Mouse (Mus musculus): ENCODE measurements around the gene Megf9.

Gene Megf9

DNA sequence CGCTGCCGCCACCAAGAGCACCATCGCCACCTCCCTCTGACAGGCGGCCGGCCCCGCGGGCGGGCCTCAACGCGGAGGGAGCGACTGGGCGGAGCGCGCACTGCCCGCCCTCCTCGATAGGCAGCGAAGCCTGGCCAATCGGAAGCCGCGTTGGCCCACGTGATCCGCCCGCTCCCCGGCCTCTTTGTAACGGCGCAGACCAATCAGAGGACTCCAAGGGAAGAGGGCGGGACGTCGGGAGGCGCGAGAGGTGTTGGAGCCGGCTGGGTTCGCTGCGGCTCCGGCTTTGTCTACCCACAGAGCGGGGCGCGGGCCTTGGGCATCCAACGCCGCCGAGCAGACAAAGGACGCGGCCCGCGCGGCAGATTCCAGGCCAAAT lies at the start of gene Megf9:
Gene Megf9 (minus strand): TSS at position 105 of the 379 bp plus-strand sequence.
- DNase-seq: peak; percentile 95

DNA sequence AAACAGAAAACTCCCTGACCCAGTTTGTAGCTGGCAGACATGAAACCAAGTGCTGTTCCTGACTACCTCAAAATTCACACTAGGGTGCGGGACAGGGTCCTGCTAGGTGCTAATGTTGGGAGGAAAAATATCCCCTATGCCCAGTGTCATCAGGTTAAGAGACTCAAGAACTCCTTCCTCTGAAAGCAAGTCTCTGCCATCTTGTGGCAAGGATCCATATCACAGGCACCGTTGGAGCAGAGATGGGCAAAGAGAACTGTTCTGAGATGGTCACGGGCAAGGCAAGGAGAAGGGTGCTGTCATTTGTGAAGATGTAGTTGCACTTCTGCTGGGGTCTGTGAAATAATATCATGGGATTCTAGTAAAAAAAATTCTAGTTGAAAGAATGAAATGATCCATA lies 44.9 kb upstream of the Megf9 start:
- DNase-seq: peak; percentile 27

DNA sequence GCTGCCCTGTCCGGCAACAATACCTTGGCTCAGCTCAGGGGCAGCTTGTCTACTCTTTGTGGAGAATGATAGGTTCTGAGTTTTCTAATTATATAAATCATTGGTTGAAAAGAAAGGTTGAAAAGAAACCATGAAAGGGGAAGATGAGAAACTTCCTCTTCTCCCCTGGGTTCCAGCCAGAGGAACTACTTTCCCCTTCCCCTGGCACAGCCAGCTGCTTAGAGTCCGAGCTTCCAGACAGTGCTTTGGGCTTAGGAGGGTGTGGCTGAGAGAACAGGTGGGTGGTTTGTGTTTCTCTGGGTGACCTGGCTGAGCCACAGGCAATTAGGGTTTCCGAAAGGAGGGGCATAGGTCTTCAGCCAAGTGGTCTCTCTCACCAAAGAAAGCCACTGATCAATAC lies 43.5 kb upstream of the Megf9 start:
- DNase-seq: no peak

DNA sequence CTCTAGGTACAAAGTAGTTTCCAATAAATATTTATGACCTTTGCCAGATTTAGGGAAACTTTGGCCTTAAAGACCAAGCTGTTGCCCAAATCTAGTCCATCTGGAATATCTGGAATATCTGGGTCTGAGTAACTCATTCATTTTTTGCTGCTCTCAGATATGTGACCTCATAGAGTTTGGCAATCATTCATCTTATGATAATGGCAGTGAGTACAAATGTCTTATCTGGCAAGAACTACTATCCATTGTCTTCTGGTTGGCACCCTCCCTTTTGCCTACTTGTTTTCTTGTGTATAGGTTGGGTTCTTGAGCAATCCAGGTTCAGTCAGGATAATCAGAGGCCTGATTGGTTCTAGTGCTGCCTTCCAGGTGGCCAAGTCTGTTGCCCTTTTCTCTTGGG lies 41.3 kb upstream of the Megf9 start:
- DNase-seq: no peak

DNA sequence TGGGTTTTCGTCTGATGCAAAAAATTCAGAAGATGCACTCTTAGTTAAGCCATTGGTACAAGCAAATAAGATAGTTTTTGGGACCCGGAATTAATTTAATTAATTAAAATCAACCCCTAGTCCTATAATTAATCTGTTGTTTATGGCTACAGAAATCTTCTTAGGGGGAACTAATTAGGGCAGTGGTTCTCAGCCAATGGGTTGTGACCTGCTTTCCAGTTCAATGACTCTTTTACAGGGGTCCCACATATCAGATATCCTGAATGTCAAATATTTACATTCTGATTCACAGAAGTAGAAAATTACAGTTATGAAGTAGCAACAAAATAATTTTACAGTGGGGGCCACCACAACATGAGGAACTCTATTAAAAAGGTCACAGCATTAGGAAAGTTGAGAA lies 39.1 kb upstream of the Megf9 start:
- DNase-seq: no peak

DNA sequence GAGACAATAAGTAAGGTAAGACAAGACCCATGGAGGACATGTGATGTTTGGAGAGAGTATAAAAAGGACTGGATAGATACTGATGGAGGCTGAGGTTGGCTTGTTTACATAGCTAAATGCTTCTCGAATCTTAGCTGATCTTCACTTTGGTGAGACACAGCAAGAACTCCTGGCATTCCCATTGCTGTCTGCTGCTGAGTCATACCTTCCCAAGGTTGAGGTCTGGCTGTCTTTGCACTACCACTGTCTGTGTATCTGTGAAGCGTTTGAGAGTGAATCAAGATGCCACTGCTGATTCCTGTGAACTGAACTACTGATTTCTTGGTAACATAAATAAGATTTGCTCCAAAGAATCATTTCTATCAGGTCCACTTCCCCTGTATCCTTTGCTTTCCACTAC lies 19.1 kb upstream of the Megf9 start:
- no peak for DNase-seq

DNA sequence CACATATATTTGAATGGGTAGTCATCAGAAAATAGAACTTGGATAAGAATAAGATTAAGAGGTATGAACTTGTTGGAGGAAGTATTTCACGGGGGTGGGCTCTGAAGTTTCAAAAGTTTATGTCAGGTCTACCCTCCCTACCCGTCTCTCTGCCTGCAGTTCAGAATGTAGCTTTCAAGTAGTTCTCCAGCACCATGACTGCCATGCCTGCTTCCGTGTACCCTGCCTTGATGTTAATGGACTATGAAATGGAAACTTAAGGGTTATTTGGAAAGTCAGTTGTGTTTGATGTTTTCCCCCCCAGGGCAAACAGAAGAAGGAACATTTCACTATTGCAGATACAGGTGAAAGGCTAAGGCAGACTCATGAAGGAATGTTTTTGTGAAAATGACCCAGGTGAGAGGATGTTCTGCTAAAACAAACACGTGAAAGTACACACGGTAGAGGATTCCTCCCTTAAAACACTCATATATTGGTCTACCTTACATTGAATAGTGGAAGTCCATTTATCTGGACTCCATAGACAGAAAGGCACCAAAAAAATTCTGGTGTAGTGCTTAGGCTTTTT lies 18.5 kb upstream of the Megf9 start:
- DNase-seq: no peak

DNA sequence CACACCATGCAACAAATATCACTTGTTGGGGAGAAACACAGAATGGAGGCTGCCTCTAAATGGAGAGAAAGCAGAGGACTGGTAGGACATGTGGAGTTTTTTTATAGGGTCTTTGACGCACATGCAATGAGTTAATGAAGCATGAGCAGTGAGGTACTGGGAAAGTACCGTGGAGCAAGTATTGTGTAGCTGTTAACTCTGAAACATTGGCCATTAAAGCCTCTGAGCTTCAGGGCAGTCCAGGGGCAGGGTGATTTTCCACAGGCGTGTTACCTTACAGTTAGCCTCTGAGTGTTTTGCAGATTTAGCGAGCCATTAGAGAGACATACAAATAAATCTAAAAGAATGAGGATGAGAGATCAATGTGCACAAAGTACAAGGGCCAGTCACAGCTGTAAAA lies 17.3 kb upstream of the Megf9 start:
- no peak for DNase-seq

DNA sequence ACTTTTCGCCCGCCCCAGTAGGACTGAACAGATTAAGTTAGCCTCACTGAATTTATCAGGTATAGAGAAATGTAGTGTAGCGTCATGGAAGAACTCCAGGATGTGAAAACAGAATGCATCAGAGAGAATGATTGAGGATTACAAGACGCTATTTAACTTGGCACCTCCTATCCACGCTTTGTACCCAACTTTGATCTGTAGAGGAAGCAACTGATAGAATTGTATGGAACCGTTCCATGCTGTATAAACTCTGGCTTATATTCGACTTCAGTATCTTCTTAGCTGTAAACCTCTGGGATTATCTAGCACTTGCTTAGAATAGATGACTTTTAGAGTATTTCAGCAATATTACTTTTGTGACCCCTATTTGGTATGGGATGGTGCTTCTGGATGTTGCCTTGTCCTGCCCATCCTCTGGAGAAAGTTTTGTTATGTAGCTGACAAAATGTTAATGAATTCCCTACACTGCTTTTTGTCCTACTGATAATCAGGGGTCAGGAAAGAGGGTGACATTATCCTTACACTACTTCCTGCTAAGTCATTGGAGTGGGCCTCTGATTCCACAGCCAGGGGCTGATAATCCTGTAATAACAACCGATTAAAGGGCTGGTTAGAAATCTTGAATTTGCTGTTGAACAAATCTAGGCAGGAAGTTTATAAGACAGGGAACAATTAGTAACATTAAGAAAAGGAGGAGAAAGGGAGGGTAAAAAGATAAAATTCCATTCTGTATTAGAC lies 12.8 kb upstream of the Megf9 start:
- no peak for DNase-seq

DNA sequence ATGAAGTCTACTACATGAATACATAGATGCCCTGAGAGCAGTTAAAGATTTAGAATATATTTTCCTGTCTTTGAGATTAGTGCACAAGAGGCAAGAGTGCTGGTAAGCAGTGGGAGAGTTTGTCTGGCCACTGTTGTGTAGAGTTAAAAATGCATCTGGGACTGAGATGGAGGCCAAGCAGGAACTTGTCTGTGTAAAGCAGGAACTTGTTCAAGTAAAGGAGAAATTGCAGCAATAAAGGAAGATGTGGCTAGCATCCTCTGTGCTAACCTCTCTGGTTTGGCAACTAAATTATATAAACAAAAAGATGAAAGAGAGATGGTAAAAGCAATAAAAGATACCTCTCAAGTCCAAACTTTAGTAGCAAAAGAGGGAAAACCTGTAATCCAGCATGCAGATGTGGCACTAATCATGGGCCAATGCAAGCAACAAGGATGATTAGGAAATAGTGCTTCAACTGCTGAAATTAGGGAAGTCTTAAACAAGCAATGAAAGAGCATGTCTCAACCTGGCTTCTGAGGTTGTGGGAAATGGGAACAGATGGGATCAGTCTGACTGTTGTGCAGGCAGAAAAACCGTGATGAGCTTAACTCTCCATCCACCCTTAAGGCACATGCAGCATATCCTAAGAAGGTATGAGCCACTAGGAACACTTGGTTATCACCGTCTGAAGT lies 11.2 kb upstream of the Megf9 start:
- no peak for DNase-seq

DNA sequence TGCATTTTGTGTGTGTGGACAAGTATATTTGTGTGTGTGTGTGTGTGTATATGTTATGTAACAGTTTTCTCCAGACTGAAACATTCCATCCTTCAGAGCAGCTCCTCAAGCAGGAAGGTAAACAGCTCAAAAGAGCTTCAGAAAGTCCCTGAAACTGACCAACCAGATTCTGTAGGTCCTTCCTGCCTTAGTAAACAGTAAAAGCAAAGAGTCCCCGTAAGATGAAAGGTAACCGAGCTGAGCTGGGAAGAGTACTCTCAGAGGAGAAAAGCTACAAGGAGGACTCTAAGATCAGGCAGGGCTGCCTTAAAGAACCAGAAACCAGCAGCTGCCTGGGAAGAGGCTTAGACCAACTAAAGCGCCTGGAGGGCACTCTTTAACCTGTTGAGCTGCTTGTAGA lies 9.6 kb upstream of the Megf9 start:
- no peak for DNase-seq

DNA sequence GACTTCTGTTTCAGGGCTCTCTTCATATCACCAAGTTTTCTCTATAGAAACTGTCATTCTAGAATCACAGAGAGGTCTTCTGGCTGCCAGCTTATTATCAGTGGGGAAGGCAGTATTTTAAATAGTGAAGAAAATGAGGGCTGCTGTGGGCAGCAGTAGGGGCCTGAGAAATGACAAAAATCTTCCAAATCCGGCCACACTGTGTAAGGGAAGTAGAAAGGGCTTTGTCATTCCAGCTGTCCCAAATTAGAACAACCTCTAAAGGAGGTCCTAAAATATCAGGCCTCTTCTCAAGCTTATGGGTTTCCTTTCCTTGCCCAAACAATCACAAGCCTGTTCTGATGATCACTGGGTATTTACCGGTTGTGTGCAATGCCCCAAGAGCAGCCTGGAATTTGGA lies 7.6 kb upstream of the Megf9 start:
- DNase-seq: no peak

DNA sequence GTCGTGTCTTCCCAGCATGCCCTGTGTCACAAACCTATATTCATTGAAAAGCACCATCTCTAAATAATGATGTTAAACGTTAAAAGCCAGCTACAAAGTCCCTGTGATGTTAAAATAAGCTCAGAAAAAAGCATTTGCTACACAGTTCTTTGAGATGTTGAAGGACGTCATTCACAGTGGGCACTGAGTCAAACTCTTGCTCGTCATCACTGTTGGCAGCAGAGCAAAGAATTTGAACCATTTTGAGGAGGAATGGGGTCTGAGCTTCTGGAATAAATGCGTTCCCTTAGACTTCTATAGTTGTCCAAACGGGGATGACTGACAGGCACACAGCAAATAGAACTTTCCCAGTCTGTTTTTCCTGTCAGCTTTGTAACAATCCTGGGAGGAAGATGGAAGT lies 5.9 kb upstream of the Megf9 start:
- DNase-seq: no peak

DNA sequence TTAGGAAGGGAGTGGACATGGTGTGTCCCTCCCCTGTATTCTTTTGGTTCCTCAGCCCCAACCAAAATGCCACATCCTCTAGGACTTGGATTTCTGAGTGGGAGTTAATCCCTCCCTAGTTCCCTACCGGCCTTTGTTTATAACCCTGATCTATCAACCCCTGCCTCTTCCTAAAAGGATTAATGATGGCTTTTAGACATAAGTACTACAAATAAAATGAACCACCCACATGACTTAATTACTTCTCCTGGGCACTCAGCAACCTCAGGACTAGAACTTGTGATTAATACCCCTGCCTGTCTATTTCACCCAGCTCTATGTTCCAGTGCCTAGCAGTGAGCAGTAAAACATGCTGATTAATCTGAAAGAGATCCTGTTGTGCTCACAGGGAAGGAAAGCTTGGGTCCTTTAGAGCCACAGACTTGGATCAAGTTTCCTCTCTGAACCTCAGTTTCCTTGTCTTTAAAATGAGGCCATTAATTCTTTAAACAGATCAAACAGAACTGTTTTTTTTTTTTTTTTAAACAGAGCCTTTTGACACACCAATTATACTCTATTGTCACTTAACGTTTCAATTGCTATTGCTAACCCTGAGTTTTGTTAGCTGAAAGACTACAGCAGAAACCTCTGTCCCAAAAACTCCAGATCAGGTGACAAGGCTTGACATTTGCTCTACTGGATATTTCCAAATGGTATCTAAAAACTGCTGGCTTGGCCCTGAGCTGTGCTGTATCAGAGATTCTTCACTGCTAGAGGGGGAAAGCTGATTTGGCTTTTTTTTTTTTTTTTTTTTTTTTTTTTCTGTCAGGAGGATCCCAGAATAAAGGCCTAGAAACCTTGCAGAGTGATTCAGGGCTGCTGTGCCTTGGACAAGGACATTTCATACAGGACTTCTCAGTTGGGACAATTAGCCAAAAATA lies 2.1 kb upstream of the Megf9 start:
- DNase-seq: no peak

DNA sequence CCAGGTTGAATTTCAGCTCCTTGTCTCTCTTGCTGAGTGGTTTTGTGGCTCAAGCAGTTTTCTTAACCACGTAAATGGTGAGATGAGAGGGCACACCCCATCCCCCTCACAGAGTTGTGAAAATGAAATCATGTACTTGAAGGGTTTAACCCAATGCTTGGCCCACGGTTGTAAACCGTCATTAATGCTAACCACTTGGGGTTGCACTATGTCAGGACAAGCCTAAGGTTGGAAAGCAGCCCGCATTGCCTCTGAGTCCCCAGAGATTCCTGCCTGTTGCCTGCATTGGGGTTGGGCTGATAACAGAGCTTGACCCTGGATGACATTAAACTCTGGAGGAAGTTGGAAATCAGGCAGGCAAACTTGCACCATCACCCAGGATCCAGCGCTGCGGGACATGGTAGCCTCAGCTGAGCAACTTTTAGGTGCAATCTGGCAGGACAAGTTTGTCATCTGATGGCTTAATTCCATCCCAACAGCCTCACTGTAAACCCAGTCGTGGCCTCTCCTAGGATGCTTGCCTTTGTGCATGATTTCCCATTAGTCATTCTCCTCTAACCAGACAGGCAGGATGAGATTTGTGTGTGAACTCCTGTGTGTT lies 1.0 kb upstream of the Megf9 start:
- peak; percentile 19 for DNase-seq

DNA sequence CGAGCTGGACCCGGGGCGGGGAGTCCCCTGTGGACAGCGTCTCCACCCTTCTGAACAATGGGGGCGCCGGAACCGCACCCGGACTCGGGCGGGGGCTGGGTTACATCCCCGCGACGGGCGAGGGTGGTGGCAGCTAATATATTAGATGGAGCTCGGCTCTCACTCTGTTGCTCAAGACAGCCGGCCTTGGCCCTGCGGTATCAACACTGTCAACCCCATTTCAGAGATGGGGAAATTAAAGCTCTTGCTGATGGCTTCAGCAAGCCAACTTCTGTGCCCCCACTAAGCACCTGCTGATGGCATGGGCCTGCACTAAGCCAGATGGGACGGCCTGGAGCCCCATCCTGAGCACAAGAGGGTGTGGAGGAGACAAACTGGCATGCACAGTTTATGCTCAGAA lies 494 bp upstream of the Megf9 start:
- DNase-seq: no peak

DNA sequence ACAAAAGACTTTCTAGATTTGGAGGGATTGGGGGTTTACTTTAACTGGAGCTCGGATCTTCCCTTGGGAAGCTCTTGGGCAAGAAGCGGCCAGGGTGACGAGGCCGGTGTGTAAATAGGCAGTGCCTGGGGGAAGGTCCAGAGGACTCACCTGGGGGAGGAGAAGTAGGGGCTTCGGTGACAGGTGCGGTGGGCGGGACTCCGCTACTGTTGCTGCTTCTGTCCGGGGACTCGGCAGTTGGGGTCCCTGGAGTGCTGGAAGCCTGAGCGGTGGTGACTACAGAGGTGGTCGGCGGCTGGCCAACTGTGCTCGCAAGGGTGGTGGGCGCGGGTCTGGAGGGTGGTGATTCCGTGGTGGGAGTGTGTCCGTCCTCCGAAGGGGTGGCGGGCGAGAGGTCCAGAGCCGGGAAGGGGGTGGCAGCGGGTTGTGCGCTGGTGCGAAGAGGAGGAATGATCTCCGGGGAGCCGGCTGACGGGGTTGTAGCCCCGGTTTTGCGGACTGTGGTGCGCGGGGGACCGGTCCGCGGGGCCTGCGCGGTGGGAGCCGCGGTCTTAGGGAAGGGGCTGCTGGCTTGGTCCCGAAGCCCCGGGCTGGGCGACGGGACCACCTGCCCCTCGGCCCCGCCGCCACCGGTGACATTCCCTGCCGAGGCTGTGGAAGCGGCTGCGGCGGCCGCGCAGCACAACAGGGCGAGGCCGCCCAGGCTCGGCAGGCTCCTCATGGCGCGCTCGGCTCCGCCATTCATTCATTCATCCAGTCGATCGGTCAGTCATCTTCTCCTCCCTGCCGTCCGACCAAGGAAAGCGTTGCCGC lies 511 bp downstream of the Megf9 start:
- DNase-seq: peak; percentile 69

DNA sequence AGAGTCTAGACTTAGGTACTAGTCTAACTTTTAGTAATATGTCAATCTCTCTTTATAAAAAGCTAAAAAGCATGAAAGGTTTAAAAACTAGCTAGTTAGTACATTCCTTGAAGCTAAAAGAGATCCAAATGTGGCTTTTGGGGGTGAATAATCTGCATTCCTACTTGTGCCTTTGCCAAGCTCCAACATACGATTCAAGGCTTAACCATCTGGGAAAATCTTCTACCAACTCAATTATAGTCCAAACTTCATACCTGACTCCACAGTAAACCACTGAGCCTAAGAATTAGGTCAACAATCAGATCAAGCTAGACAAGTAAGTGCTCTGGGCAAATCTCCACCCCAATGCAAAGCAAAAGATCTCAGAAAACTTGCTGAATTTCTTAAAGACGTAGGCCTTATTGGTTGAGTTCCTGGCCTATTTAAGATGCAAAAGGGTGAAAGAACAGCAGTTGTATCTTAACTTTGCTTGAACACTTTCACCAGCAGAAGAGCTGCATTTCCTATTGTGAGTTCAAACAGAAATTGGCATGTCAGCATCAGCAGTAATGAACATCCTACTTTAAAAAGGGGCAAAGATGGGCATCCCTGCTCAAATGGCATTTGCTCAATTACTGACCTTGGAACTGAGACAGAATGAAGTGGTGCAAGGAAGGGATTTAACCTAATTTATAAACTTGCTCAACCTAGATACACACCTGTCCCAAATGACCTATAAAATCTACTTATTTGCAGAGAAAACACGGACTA lies 1.6 kb downstream of the Megf9 start:
- DNase-seq: no peak

DNA sequence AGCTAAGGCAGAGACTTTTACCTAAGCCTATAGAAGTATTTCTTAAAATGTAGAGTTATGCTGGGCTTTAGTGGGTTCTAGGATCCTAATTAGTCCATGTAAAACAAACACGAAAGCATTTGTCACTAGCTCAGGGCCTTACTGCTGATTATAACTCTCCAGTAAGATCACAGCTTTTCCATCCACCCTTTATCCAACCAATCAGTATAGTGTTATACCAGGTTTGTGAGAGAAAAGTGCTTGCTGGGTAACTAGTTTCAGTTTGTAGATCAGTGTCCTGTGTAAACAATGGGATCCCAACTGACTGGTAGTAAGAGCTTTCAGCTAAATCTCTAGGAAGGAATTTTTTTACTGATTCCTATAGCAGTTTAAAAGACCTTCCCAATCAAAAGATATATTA lies 3.8 kb downstream of the Megf9 start:
- no peak for DNase-seq

DNA sequence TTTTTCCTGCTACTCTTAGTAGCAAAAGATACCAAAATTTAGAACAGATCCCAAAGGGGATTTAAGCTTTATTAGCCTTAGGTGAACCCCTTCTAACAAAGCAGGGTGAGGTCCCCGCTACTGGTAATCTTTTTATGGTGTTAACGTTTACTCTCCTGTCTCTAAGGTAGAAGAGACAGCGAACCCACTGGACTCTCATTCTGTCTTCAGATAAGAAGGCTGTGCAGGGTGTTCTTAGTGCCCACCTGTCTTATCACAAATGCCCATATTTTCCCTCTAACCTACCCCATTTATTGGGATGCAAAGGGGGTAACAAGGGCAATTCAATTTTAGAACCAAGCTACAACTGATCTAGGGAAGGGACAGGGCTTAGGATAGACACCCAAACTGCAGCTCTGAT lies 6.2 kb downstream of the Megf9 start:
- DNase-seq: no peak

DNA sequence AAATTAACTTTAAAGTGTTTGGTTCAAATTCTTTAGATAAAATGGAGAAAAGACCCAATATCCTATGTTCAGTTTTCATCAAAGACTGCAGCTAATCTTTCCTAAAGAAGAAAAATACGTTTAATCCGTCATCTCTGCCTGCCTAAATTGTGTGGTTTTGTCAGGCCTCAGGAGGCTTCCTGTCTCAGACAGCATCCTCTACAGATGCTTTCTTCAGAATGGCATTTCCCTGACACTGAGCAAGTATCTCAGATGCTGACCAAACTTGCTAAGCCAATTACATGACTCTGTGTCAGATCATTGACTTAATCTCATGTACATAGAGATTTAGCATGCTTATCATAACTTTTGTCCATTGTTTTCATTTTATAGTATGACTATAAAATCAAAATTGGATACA lies 11.4 kb downstream of the Megf9 start:
- DNase-seq: no peak
